Mouse (Mus musculus) cerebellum, adult 9-10 months (tissue): ENCODE measurements around the gene Cacna1c.

Experiments used
- DNase-seq: peaks from one replicate; pipeline ENCODE4 v3.0.0; 2022

Cacna1c gene

DNA sequence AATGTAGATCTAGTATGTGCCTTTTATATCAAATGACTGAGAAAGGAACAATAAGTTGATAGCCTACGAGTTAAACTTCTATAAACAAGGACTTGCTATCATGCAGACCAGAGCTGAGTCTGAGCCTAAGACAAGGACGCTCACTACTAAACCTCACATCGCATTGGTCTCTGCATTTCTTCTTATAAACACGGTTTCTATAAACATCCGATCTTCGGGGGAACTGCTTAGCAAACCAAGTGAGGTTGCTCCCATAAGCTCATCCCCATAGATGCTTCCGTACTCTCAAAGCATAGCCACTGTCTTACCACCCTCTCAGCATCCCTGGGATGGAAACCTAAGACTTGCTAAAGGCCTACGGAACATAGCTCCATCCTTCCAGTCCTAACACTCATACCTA, 108.3 kb downstream of the Cacna1c start:
- DNase-seq, result no peak

DNA sequence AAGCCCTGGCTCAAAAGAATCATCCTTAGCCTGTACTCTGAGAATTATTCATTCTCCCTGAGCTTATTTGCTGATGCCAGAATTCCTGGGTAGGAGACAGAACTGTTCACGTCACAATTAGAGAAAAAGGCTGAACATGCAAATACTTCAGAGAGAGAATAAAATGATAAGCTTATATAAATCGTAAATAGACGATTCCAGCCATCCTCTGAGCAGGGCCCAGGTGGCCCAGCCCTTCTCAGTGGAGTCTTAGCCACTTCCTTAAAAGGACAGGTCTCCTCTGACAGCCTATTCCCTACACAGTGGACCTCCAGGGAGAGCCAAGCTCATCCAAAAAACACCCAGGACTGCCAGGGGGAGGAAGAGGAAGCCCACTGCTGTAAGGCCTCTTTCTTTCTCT, 110.4 kb downstream of the Cacna1c start:
- DNase-seq, result no peak

DNA sequence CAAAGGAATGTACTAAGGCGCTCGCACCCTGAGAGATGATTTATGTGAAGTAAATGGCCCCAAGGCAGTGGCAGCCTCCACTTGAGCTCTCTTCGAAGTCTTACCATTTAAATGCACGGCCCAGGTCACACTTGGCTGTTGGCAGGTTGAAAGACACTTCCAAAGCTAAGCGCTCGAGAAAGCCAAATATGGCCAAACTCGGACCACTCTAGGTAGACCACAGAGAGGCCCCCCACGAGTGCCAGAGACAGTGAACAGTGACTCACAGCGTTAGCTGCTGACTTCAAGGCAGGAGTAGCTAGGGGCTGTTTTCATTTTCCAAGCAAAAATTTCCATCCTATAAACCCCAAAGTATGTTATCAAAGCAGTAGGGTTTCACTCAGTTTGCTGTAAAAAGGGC, 111.7 kb downstream of the Cacna1c start:
- DNase-seq, result no peak

DNA sequence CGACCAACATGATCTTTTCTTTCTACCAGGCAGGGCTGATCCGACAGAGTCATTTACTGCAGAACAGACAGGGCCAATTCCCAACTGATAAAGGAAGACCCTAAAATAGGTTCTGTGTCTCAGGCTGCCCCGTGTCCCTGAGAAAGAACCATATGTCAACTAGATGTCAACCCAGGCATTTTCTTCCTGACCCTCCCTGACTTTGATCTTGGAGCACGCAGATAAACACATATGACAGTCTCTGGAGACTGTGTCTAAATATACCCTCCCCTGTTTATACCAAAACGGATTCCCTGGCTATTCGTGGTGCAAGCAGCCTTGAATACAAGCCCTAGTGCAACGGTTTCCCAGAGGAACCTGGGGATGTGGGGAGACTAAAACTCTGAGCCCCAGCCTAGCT, 112.7 kb downstream of the Cacna1c start:
- DNase-seq, result no peak

DNA sequence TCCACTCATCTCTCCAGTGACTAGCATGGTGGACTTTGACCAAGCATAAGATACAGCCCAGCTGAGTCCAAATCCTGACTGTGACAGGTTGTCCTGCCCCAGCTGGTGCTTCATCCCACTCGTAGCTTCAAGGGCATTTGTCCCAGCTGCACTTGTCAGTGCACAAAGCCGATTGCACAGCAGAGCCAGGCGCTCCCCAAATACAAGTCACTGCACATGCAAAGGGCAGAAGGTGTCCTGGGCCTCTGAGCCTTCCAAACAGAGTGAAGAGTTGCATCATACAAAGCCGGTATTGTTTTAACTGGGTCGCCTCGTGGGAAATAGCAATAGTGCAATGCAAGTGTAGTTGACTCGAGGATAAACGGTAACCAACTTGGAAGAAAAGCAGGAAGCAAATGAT, 113.6 kb downstream of the Cacna1c start:
- DNase-seq, result no peak

DNA sequence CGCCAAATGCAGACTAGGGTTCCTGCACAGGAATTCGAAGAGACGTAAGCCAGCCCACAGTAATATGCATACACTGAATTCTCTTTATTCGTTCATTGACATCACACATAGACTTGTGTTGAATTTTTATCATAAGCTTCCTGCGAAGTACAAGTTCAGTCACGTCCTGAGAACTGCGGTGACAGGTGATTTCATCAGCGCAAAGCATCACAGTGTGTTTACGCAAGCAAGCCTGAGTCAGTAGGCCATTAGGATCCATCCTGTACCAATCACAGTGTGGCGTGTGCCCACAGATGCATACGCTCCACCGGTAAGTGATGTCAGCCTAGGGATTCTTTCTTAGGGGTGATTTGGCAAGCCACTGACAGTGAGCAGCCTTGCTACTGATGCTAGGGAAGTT, 114.6 kb downstream of the Cacna1c start:
- no peak for DNase-seq

DNA sequence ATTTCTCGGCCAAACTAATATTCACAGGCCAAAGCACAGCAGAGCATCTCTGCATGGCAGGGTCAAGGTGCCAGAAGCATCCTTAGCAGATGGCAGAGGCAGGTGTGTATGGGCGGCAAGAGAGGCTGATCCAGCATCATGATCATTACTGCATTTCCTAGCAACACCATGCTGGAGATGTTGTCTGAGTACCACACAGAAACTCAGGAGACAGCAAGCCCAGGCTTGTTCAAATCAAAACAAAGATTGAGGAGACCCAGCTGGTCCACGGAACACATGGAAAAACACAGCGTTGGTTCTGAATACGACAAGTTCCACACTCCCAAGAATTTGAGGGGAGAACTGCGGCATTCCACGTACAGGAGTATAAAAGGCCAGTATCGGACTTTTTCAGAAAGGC, 116.6 kb downstream of the Cacna1c start:
- DNase-seq, result peak; percentile 88

DNA sequence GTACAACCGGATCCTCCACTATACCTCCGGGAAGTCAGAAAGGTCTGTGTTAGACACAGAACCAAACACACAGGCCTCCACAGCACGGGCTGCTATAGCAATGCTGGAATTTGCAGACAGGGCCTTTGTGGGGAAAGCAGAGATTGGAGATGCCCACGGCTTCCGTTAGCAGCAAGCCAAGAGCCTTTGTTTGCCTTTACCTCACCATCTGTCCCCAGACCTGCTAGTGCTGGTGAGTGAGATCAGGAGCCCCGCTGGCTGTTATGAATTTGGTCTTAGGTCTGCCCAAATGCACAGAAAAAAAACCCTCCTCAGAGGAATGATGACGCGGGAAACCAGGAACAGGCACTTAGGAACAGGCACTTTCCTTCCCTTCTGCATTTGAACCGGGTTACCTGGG, 117.3 kb downstream of the Cacna1c start:
- peak; percentile 93 for DNase-seq

DNA sequence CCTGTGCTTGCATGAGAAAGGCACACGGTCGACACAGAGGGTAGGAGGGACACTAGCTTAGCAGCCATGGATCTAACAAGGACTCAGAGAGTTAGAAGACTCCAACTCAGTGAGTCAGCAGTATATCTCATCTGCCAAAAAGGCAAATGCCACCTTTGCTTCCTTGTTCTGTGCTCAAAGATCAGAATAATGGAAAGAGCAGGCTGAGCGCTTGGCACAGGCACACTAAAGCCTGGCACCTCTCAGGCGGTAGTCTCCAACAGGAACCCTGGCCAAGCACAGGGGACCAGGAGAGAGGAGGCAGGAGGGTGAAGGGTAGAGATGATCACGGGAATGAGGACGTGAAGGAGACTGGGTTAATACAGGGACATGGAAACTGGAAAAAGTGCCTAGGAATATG, 119.0 kb downstream of the Cacna1c start:
- peak; percentile 94 for DNase-seq

DNA sequence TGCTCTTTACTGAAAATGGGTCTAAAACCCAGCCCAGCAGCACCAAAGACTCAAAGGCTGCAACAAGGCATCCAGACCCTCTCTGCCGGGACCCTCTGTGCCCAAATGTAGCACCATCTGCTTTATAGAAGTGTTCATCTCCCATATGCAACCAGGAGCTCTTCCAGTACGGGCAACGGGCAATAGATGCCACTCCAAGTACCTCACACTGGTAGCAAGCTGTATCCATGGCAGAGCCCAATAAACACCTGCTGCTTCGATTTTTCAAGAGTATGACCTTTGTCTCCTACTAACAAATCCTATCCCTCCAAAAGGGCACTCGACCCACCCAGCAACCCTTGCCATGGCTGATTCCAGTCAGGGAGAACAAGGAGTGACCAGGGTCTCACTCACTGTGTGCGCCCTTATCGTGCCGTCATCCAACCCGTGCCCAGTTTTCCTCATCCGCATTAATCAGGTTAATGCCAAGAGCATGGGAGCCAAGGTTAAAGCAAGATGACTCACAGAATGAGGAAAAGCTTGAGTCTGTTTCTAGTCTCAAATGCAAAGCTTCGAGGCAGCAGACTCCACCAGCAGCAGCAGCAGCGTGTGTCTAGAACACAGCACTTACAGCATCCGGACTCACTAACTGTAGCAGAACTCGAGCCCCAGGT, 122.7 kb downstream of the Cacna1c start:
- no peak for DNase-seq

DNA sequence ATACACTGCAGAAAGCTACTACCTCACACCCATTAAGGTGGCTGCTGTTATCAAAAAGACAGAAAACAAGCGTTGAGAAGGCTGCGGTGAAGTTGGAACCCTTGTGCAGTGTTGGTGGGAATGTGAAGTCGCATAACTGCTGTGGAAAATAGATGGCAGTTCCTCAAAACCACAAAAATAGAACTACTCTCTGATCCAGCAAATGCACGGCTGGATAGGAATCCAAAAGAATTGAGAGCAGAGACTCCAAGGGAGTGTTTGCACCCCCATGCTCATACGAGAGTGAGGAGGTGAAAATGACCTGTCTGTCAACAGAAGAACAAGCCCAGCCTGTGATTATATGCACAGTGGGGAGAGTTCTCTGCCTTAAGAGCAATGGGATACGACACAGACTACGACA, 123.4 kb downstream of the Cacna1c start:
- no peak for DNase-seq

DNA sequence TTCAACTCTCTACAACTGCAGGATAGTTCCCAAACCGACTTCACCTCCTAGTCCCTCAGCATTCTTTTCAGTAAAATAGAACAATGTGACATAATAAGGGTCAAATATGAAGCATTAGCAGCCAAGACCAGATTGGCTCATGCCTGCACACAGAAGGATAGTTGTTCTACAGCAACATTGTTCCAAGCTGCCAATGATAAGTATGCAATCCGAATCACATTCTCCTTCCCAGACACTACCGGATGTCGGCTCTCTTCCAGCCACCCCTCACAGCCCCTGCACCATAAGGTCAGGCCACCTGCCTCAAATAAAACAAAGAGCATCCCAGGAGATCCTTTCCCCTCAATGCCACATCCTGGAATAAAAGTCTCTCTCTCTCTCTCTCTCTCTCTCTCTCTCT, 125.4 kb downstream of the Cacna1c start:
- DNase-seq, result no peak

DNA sequence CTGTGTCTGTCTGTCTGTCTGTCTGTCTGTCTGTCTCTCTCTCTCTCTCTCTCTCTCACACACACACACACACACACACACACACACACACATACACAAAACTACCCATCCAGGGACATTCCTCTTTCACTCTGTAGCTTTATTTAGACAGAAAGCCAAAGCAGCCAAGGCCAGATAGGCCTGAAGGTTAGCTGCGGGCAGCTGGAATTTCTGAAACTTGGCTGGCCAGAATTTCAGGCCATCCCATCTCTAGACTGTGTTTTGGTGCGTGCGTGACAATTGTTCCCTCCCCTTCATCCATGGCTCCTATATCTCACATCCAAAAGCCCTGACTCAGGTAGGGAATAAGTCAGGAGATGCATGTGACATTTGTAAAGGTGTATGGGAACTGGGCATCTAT, 125.9 kb downstream of the Cacna1c start:
- no peak for DNase-seq

DNA sequence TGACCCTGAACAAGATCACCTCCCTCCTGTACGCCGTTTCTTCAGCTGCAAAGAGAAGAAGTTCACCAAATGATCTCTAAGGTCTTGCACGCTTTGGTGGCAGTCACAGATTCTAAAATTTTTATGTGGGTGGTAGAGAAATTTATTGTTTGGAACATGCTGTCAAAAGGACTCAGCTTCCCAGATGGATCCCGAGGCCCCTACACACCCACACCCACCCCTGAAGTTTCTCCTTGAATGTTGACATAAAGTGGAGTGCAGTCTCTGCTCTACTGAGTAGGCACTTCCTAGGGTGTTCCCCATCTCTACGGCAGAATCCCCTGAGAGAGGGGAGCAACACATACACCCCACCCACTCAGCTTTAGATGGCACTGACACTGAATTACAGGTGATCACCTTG, 127.1 kb downstream of the Cacna1c start:
- no peak for DNase-seq

DNA sequence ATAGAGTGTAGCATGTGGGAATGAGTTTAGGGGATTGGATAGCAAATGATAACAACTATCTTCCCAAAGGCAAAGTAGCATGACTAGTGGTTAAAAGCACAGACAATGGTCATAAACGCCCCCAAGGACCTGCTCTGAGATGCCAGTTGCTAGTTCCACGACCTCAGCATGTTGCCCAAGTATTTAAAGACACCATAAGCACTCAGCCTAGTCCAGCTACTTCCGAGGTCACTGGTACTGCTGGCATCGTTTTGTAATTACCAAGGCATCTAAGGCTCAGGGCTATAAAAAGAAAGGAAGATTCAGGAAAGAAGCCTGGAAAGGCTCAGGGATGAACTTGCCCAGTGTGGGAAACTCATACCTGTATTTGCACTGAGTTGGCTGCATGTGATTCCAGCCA, 127.6 kb downstream of the Cacna1c start:
- no peak for DNase-seq

DNA sequence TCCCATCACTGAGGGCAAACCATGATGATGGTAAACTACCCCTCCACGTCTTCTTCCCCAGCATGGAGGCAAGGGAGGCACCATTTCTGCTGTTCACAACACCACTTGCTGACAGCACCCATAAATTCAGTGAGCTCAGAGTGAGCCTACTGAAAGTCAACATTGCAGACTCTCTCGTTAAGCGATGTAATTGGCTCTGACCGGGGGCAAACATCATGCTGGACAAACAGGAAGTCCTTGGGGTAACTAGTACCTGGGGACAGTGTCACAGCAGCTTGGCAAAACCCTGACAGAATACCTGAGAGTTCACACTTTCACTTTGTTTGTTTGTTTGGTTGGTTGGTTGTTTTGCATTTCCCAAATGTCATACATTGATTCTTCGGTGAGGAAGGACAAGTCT, 131.3 kb downstream of the Cacna1c start:
- no peak for DNase-seq

DNA sequence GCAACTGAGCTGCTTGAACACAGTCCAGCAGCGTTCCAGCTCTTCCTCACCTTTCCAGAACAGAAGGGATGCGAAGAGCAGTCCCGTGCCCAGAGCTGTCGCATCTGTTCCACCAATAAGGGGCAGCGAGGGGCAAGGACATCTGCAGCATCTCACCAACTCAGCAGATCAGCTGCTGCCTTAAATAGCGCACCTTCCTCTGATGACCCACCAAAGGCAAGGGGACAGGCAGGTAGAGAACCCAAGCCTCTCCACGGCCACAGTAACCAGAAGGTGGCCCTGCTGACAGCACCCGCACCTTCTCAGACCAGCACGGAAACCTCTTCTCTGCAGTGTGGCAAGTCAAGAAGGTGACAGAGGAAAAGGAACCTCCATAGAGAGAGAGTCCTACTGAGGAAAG, 131.8 kb downstream of the Cacna1c start:
- no peak for DNase-seq

DNA sequence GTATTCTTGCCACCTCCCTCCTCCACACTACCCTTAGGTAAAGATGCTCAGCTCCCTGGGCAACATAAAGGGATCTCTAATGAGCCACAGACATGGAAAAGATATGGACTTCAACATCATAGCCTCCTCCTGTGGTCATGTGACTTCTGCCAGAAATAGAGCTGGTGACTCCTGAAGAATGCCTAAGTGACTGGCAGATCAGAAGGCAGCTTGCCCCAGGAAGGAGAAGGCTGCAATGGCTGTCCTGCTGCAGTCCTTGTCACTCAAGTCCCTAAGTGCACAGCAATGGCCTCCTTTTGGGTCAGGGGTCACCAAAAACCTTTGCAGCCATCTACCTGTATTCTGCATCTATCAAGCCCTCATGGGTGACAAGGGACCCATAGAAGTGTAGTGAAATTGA, 133.5 kb downstream of the Cacna1c start:
- DNase-seq, result no peak

DNA sequence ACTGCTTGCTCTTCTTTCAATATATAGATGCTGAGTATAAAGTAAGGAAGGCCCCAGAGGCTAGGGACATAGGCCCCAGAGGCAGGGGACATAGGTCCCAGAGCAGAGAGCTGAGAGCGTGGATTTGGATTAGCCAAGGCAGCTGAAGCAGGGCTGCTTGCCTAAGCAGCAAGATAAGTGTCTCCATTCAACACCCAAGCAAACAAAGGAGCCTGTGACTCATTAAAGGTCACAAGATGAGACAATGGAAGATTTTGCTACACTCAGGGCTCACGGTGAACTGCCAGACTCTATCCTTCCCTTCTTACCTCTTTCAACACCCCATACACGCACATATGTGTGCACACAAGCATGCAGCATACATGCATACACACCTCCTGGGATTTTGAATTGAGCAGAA, 137.3 kb downstream of the Cacna1c start:
- no peak for DNase-seq

DNA sequence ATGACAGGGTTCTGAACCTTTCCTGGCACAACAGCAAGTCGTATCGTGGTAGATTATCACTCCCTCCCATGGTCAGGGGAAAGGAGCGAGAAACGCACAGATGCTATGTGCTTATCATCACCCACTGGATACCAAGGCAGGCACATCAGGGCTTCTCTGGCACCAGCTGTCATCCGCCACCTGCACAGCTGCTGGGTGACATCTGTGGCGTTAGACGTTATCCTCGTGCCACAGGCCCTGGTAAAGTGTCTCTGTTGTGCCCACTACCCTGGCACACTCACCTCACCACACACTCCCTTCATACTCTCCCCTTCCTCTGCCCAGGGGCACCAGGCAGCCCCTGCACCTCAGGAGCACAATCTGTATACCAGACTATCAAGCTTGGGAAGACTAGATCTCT, 137.8 kb downstream of the Cacna1c start:
- DNase-seq, result no peak

DNA sequence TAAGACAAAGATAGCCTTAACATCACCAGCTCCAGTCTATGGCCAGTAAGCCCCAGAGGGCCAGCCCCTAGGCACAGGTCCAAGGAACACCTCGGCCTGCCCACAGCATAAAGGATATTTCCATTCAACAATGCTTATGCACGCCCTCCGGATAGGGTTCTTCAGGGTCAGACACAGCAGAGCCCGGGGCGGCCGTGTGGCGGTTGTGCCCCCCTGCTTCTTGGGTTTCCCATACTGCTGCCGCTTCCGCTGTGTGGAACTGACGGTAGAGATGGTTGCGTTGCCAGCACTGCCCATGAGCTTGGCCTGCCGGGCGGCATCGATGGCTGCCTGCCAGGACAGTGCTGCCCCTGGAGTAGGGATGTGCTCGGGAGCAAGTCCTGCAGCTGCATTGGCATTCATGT, 139.1 kb downstream of the Cacna1c start:
- DNase-seq, result no peak

DNA sequence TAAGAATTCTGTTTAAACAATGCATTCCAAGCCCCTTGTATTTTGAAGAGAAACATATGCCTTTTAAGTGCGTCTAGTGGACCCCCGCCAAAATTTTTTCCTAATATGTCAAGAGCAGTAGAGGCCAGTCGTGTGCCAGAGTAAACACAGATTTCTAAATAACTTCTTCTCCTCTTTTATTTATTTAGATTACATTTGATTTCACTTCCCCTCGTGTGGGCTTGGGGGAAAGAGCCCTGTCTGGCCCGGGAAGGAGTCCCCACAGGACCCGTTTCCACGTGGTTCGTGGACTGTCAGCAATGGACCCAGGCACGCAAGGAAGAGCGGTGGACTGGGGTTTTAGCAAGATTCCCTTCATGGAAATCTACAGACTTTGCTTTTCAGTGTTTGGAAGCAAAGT, 143.4 kb downstream of the Cacna1c start:
- DNase-seq, result no peak

DNA sequence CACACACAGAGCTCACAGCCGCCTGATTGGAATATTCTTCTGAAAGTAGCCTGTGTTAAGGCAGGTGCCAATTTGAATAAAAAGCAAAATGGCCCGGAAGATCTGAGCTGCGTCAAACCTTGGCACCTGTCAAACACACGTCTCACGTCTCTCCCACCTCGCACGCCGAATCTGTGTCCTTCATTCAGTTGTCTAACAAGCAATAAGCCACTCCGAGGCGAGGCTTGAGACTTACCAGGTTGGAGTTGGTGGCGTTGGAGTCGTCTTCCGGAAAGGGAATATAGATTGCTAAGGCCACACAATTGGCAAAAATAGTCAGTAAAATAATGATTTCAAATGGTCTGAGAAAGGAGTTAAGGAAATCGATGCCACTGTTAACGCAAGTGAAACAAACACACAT, 143.9 kb downstream of the Cacna1c start:
- no peak for DNase-seq

DNA sequence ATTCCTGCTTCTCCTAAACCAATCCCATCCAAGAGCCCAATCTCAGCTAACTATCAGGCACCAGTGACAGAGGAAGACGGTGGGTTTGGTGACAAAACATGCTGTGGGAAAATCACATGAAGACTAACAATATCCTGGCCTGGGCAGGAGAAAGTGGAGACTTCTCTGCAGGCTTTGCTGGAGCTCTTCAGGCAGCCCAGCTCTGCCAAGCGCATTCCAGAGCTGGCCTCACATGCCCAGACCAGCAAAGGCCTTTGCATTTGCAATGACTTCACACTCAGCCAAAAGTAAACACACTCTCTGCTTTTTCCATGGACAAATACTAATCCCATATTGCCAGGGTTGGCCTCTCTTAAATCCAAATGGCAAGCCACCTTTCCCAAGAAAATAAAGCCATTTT, 144.5 kb downstream of the Cacna1c start:
- DNase-seq, result no peak

DNA sequence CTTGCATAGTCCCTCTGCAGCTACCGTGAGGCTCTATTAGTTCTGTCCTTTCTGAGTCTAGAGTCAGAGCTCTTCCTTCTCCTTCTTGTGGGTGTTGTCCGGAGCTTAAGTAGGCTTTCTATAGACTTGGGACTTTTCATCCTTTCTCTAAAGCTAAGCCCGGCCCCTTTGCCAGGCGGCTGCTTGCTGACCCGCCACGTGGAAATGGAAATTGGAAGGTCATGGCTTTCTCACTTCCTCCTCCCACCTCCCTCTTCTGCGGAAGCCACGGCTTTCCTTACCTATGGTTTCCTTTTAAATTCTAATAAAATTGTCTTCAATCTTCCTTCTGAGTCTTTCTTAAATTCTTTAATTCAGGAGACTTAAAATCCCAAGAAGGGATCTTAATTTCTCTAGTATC, 148.9 kb downstream of the Cacna1c start:
- DNase-seq, result no peak

DNA sequence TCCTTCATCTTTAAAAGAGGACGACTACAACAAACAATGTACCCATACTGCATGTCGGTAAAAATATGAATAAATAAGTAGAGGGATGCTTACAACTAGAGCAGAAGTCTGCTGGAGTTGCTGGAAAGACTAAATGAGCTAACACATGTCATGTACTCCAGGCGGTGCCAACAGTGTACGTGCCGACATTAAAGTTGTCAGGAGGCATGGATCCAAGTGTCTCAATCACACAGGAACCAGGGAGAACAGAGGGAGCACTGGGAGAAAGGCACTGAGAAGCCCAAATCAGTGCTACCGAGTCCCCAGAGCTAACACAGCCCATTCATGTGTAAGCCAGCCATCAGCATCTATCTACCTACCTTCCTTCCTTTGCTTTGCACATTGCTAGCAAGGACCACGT, 150.7 kb downstream of the Cacna1c start:
- no peak for DNase-seq
